Mouse (Mus musculus) adrenal gland, adult 10 weeks (tissue): ENCODE data around the gene Spink4. TPM values are rescaled to one million over a fixed set of nuclear protein-coding genes. Genes with fewer than 3 reads are reported as not detected.

Experiments used
- polyA plus RNA-seq: library from polyadenylated mRNA; stranded (reverse); fragments of 350-450 nt; fragmentation: Illumina TruSeq; extraction: RNeasy Lipid Tissue Mini Kit (QIAGEN cat#74804); gene quantifications from one replicate; pipeline ENCODE4 v1.2.3, GENCODE M21; 2014; ENCODE audit warnings: low read depth, low replicate concordance

Gene Spink4
- polyA plus RNA-seq, result not detected

GRCm38 (mm10) chr4:40919785-40920184 lies at the start of gene Spink4:
Gene Spink4 (plus strand): TSS chr4:40920052.

GRCm38 (mm10) chr4:40948160-40948708 lies 28.4 kb downstream of the Spink4 start, which contains the start of the genes Bag1 and Chmp5:
Gene Bag1 (minus strand): TSS chr4:40948294.
Gene Chmp5 (plus strand): TSS chr4:40948407.

GRCm38 (mm10) chr4:40970842-40971701 lies 51.2 kb downstream of the Spink4 start, which contains the start of gene Nfx1:
Gene Nfx1 (plus strand): TSS chr4:40970906.

Other genes starting within 250 kb of the Spink4 start
- gene Aptx, start 216.9 kb upstream of the Spink4 start, polyA plus RNA-seq, result 6.6 TPM
- 1,503 TPM for gene Dnaja1, start 197.9 kb upstream of the Spink4 start, polyA plus RNA-seq
- 175 TPM for gene Smu1, start 162.1 kb upstream of the Spink4 start, polyA plus RNA-seq
- 85.7 TPM for gene B4galt1, start 66.0 kb upstream of the Spink4 start, polyA plus RNA-seq
- gene Bag1, start 28.2 kb downstream of the Spink4 start, polyA plus RNA-seq, result 638 TPM
- gene Chmp5, start 28.4 kb downstream of the Spink4 start, polyA plus RNA-seq, result 254 TPM
- gene Nfx1, start 50.9 kb downstream of the Spink4 start, polyA plus RNA-seq, result 115 TPM
- gene Aqp7, start 128.1 kb downstream of the Spink4 start, polyA plus RNA-seq, result 10.9 TPM
- gene Aqp3, start 178.1 kb downstream of the Spink4 start, polyA plus RNA-seq, result not detected
- 4.3 TPM for gene Nol6, start 204.4 kb downstream of the Spink4 start, polyA plus RNA-seq
- 187 TPM for gene Ube2r2, start 215.7 kb downstream of the Spink4 start, polyA plus RNA-seq